Mouse (Mus musculus) mesoderm, embryonic 11.5 days (tissue): ENCODE results near the gene Rpsa.

Experiments
- DNase-seq: peaks from one replicate; pipeline ENCODE4 v3.0.0-alpha.2; 2012; ENCODE audit warnings: low read depth, low spot score

Rpsa gene

GRCm38 (mm10) chr9:120167826-120168225 lies 40.3 kb downstream of the Rpsa start:
- no peak for DNase-seq

- peak; percentile 61 for DNase-seq
These were observed 43.8 kb downstream of the Rpsa start for GRCm38 (mm10) chr9:120171295-120171694.

- DNase-seq = no peak
These were observed 47.1 kb downstream of the Rpsa start for GRCm38 (mm10) chr9:120174436-120175137.

DNA sequence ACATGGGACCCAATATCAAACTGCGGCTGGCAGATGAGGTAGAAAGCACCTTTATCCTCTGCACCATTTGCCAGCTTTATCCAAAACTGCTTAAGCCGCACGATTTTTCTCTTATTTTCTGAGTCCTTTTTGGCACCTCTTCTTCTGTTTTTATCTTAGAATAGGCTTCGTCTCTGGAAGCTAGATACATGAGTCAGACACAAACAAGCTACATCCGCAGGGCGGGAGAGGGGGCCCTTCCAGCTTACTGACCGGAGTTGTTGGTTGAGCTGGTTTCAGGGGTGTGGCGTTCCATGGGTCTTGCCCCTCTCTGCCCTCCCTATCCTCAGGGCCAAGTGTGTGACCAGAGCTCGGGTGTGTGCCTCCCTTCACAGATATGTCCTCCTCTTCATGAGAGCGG lies 51.3 kb downstream of the Rpsa start:
- no peak for DNase-seq
